Mouse (Mus musculus) gastrocnemius, postnatal 4 days (tissue): ENCODE measurements around the gene Smdt1. TPM values are rescaled to one million over a fixed set of nuclear protein-coding genes. Genes with fewer than 3 reads are reported as not detected.
"Not testable (repeated sequence)": the region's sequence is repeated elsewhere in the genome, so short reads cannot be mapped to it uniquely, and the experiment has no call there.

Source experiments
- DNase-seq, 2 experiments: peaks; one replicate each; pipeline ENCODE4 v3.0.0; 2021 to 2022; ENCODE audit warnings: low spot score in 2 of 2, mixed read lengths in 2 of 2
- total RNA-seq, 2 experiments: library from RNA; stranded (reverse); gene quantifications; 2 replicates each; pipeline ENCODE4 v1.2.3; 2021

Smdt1 gene
- total RNA-seq, 2 experiments from 2014 or later: 135 to 144 TPM

- DNase-seq: no peak
Measured at GRCm38 (mm10) chr15:82342543-82342935, 3.8 kb downstream of the Smdt1 start.

- no peak for DNase-seq
Measured at GRCm38 (mm10) chr15:82343368-82344287, 4.9 kb downstream of the Smdt1 start.

DNA sequence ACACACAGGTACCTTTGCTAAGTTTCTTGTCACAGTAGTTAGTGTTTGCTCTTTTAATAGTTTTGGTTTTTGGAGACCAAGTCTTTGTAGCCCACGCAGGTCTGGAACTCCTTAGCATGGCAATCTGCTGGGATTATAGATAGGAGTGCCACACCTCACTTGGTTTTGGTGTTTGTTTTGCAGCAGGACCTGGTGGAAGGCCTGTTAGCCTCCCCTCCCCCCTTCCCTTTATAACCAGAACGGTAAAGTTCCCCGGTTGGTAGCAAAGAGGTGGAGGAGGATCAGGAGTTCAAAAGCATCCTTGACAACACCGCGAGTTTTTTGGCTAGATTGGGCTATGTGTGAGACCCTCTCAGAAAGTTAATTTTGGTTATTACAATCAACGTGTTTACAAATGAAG is 6.2 kb downstream of the Smdt1 start:
- DNase-seq: no peak

- peak; percentile 89 to 97 for DNase-seq
Measured at GRCm38 (mm10) chr15:82345820-82346470, 7.2 kb downstream of the Smdt1 start.

DNA sequence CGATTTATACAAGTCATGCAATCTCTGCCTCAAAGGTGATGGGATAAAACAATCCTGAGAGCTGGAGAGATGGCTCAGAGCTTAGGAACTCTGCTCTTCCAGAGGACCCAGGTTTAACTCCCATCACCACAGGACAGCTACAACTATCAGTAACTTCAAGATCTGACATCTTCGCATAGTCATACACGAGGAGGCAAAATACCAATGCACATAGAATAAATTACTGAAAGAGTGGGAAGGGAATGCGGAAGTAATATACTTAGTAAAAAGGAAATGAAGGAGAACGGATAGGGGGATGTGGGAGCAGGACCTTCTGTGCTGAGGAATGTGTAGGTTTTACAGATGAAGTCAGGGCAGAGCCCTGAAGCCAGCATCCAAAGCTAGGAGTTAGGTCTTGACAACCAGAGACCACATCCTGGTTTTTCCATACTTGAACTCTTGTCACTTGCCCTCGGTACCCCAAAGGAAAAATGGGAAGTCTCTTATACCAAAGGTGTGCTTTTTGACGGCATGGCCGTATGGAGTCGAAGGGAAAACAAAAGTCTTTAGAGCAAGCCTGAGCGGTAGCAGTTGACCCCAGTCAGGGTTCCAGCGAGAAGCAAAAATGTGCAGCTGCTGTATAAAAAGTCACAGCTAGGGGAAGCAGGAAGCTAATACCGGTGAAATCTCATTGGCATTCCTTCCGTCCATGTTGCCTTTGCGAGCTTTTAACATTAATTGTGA is 8.0 kb downstream of the Smdt1 start:
- DNase-seq: no peak

GRCm38 (mm10) chr15:82347303-82347676 is 8.5 kb downstream of the Smdt1 start:
- no peak for DNase-seq

- no peak for DNase-seq
Measured at GRCm38 (mm10) chr15:82347852-82348251, 9.1 kb downstream of the Smdt1 start.

- DNase-seq: no peak
Measured at GRCm38 (mm10) chr15:82348258-82348998, 9.7 kb downstream of the Smdt1 start.

DNA sequence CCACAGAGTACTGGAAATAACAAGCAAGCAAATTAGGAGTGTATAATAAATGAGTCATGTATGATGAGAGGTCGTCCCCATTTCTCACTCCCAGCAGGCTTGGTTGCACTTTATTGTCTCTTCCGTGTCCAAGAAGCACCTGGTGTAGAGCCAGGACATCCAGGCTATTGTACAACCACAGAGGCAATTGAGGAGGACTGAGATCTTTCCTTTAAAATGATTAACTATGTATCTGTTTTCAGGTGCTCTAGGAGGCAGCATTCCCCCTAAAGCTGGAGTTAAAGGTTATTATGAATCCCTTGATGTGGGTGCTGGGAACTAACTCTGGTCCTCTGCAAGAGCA is 10.2 kb downstream of the Smdt1 start:
- no peak for DNase-seq

- no peak for DNase-seq
Measured at GRCm38 (mm10) chr15:82350349-82350748, 11.6 kb downstream of the Smdt1 start.

GRCm38 (mm10) chr15:82351480-82351879 is 12.7 kb downstream of the Smdt1 start:
- no peak for DNase-seq

DNA sequence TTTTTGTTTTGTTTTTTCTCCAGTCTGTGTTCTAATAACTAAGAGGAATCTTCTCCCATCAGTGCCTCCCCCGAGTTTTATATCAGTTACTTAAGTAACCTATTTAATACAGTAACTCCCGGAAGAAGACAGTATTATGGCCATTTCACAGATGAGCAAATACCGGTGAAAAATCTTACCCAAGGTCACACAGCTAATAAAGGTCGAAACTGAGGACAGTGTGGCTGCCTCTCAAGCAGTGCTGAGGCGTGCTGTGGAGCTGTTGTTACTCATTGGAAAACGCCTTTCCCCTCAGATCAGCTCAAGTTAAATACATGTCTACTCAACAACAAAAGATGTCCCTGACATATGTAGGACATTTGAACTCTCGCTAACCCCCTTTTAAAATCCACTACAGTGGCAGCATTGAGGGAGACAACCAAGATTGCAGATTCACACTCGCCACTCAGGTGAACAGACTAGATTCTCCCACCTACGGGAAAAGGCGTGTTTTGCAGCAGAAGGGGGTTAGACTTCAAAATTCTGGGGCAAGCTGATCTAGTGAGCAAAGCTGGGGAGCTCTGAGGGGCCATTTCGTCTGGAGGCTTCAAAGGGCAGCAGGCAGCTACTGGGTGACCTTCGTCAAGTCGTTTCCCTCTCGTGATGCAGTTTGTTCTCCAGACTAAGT is 14.5 kb downstream of the Smdt1 start:
- DNase-seq: no peak

GRCm38 (mm10) chr15:82353745-82354113 is 15.0 kb downstream of the Smdt1 start:
- no peak for DNase-seq

- peak; percentile 97 for DNase-seq
Measured at GRCm38 (mm10) chr15:82354126-82354945, 15.6 kb downstream of the Smdt1 start, which contains the start of gene Ndufa6. Gene Ndufa6 (minus strand): TSS chr15:82354322.

DNA sequence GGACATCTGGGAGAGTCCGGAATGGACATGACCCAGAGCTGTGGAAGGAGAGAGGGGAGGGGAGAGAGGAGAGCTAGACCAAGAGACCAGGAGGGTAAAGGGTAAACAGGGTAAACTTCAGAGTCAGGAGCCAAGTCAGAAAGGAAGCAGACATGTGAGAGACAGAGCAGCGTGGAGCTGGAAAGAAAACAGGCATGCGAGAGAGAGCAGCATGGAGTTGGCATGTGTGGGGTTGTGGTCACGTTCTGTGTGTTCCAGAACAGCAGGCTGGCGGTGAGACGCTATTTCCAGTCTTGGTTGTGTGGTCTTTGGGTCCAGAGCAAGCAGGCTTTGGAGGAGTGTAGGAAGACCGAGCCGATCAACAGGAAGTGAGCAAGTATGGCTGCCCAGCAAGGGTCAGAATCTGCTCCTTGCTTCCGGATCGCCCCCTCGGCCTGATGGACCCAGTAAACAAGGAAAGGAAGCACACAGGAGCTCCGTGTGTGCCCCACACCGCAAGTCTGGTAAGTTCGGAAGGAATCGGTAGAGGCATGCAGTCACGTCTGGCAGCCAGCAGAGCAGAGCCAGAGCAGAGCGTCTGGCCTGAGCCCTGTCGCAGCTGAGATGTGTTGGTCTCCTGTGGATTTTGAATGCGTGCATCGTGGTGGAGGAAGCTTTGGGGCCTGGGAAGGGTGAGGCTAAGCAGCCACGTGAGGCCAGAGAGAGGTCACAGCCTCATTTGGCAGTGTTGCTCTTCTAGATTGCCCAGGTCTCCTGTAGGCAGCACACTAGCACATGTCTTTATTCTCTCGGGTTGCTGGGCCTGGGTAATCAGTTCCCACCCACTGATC is 19.9 kb downstream of the Smdt1 start:
- DNase-seq: no peak

DNA sequence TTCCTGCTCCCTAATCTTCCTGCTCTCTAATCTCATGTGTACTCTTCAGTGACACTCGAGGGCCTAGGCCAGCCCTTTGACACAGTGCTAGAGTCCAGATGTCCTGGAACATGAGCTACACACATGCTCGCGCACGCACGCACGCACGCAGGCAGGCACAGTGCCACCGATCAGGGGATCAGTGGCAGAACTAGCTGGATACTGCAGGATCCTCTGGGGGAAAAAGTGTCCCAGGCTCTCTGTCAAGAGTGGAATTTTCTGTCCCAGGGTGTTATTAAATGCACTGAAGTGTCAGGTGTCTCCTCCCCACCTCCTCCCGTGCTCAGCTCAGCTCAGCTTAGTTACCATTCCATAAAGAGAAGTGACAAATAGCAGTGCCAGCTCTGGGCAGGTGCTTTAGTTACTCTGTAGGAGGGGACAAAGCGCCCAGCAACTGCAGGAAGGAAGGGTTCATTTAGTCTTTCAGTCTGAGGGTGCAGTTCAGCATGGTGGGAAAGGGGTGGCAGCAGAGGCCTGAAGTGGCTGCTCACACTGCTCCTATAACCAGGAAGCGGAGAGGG is 22.8 kb downstream of the Smdt1 start:
- peak in 1 of 2 experiments; percentile 18 for DNase-seq

DNA sequence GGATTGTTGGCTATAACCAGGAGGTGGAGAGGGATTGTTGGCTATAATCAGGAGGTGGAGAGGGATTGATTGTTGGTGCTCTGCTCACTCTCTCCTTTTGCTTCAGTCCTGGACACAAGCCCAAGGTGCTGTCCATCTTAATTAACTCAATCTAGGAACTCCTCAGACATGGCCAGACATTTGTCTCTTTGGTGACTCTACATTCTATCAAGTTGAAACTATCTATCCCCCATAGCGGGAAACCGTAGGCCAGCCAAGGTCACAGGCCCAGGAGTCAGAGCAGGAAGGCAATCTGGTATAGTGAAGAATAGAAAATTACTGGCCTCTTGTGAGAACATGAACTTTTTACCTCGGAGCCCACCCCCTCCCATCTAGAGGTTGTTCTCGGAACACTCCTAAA is 23.5 kb downstream of the Smdt1 start:
- DNase-seq: peak in 1 of 2 experiments; percentile 6

DNA sequence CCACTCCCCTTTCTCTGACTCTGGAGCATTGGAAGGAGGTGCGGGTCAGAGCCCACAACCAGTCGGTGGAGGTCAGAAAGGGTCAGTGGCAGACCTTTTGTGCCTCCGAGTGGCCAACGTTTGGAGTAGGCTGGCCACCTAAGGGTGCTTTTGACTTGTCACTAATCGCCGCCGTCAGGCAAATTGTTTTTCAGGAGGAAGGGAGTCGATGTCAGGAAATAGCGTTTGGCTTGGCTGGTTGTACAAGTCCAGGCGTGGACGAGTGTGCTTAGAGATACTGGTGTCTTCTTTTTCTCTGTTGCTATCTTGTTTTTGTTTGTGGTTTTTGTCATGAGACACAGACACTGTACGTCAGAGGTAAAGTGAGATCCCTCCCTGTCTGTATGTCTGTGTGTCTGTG is 25.0 kb downstream of the Smdt1 start:
- DNase-seq: not testable (repeated sequence)

DNA sequence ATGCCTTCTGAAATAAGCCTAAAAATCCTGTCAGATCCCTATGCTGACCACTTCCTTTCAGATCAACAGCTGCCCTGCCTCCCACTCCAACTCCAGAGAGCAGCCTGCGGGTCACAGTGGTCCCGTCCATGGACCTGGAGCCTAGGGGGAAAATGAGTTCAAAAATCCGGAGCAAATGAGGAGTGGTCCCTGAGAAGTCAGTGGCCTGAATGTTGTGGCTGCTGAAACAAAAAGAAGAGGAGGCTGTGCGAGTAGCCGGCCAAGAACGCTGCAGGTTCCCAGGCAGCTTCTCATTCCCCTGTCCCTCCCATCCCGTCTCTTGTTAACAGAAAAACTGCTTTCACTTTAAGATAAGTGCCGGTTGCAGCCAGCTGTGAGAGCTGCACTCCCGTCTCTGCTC is 25.8 kb downstream of the Smdt1 start:
- not testable (repeated sequence) for DNase-seq
